Mouse (Mus musculus) kidney, adult 2 months (tissue): ENCODE results near the gene Pcsk2.

Source experiments
- CTCF ChIP-seq: fragments of 200-500 bp; conservative IDR thresholded peaks from 2 replicates; pipeline ENCODE4 v1.5.1; 2011; ENCODE audit warnings: low read depth, mild to moderate bottlenecking, control low read depth, low read length, moderate library complexity, mixed read lengths; ENCODE audit not compliant: insufficient read depth, insufficient read length
- POLR2A ChIP-seq: fragments of 200-500 bp; IDR thresholded peaks from one replicate; pipeline ENCODE4 v1.6.1; 2011; ENCODE audit warnings: low read depth, low read length, control low read depth

DNA sequence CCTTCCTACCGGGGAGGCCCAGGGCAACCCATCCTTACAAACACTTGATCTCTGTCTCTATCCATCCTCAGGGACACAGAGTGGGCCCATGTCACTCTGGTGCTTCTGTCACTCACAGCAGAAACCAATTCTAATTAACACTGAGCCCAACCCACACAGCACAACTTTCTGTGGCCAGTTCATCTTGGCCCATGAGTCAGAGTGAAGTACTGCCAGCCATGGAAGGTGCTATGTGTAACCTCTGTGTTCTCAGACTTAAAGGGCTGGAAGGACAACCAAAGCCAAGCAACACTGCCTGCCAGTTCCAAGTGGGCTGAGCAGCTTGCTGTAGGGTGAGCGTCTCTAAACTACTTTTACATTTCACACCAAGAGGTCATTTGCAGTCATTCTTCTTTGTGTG, 313.2 kb downstream of the Pcsk2 start:
- TF ChIP-seq POLR2A (no peak), CTCF (no peak)
